Mouse (Mus musculus) neutrophil, adult 83 days (primary cell): ENCODE measurements around the gene Edn2. TPM values are rescaled to one million over a fixed set of nuclear protein-coding genes. Genes with fewer than 3 reads are reported as not detected.

Source experiments
- total RNA-seq, 2 experiments: library from RNA; stranded (reverse); gene quantifications; one replicate each; pipeline ENCODE4 v1.2.4; 2023

Edn2 gene
- total RNA-seq, result not detected

GRCm38 (mm10) chr4:120161166-120161949, at the start of gene Edn2:
Edn2 (plus strand) TSS chr4:120161206.

Other genes starting within 250 kb of the Edn2 start
- not detected for gene AL607142.1, start 96.2 kb upstream of the Edn2 start, total RNA-seq
- gene Foxo6, start 126.1 kb downstream of the Edn2 start, total RNA-seq, result not detected
- 10 to 100 TPM; 21.4 to 24.0 TPM for gene Scmh1, start 244.1 kb downstream of the Edn2 start, total RNA-seq